Mouse (Mus musculus) heart, postnatal 0 days (tissue): ENCODE measurements around the gene Slc7a15. TPM values are rescaled to one million over a fixed set of nuclear protein-coding genes. Genes with fewer than 3 reads are reported as not detected.

ENCODE experiments used
- ATAC-seq: fragments of 200-750 bp; cut with Nextera tagmentation; 2 replicates; pipeline ENCODE4 v1.8.0; 2017; ENCODE audit warnings: low read depth, moderate number of reproducible peaks, moderate library complexity; ENCODE audit not compliant: insufficient read depth
- DNase-seq: peaks from one replicate; pipeline ENCODE4 v3.0.0-alpha.2; 2016; ENCODE audit warnings: low spot score
- H3K27ac ChIP-seq: fragments of 300-500 bp; sonication (generic); 2 replicates; pipeline ENCODE4 v1.5.1; 2014; ENCODE audit warnings: low read depth, mild to moderate bottlenecking
- H3K27me3 ChIP-seq: fragments of 300-500 bp; sonication (generic); 2 replicates; pipeline ENCODE4 v1.6.1; 2014; ENCODE audit warnings: low read length, mixed read lengths; ENCODE audit not compliant: control insufficient read depth, insufficient read depth
- H3K36me3 ChIP-seq: fragments of 300-500 bp; sonication (generic); replicated peaks from 2 replicates; pipeline ENCODE4 v1.6.1; 2014; ENCODE audit warnings: low read length, mixed read lengths; ENCODE audit not compliant: control insufficient read depth, insufficient read depth
- H3K4me1 ChIP-seq: fragments of 300-500 bp; sonication (generic); 2 replicates; pipeline ENCODE4 v1.6.1; 2014; ENCODE audit warnings: antibody characterized with exemption; ENCODE audit not compliant: control insufficient read depth, insufficient read depth
- H3K4me2 ChIP-seq: fragments of 300-500 bp; sonication (generic); 2 replicates; pipeline ENCODE4 v1.6.1; 2014; ENCODE audit warnings: low read depth, mild to moderate bottlenecking, low read length, moderate library complexity
- H3K4me3 ChIP-seq: fragments of 300-500 bp; sonication (generic); 2 replicates; pipeline ENCODE4 v1.5.1; 2014; ENCODE audit warnings: low read depth, low read length
- H3K9ac ChIP-seq: fragments of 300-500 bp; sonication (generic); replicated peaks from 2 replicates; pipeline ENCODE4 v1.6.1; 2014; ENCODE audit warnings: low read depth, low read length, mixed read lengths
- H3K9me3 ChIP-seq: fragments of 300-500 bp; sonication (generic); replicated peaks from 2 replicates; pipeline ENCODE4 v1.6.1; 2016; ENCODE audit warnings: low read length; ENCODE audit not compliant: control insufficient read depth
- CTCF ChIP-seq: IDR thresholded peaks from 2 replicates; pipeline ENCODE4 v1.5.1; 2016; ENCODE audit warnings: antibody characterized with exemption, control low read depth, low read depth
- EP300 ChIP-seq: IDR thresholded peaks from 2 replicates; pipeline ENCODE4 v1.6.1; 2016; ENCODE audit warnings: antibody characterized with exemption, low read depth
- WGBS: fragments of 180-500 bp; shearing (Covaris S2); extraction: QIAGEN DNeasy Blood & Tissue Kit; methylation state at CpG from one replicate; pipeline ENCODE4 v1.1.7; 2014; 5-methylcytosine and 5-hydroxymethylcytosine counted together
- polyA plus RNA-seq: library from polyadenylated mRNA; unstranded; fragments of >200 nt; fragmentation: Nextera tagmentation; extraction: Ambion mirVana; gene quantifications from 2 replicates; pipeline ENCODE4 v1.2.1, GENCODE M21; 2015
- total RNA-seq: library from RNA; depleted of rRNA; stranded (reverse); fragments of >200 nt; gene quantifications from 2 replicates; pipeline ENCODE4 v1.2.3, GENCODE M21; 2014; ENCODE audit warnings: low replicate concordance

Gene Slc7a15
- total and polyA plus RNA-seq, 2 experiments from 2014 or later, result 0.05 TPM; not detected in 1

DNA sequence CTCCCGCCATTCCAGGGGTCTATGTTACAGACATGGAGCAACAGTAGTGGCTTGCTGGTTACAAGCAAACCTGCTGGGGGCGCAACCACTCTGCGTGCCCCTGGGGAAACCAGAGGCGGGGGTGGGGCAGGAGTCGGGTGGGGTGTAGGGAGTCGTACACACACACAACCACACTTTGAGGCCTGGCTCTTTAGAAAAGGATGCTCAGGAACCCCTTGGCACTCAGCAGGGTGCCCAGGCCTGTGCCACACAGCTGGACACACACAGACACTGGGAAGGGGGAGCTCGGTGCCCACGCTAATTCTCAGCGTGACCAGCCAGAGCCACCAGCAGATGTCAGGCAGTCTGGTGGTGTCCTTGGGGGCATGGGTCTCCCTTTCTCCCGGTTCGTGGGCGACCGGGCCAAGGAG, 100.3 kb downstream of the Slc7a15 start:
- no peak for DNase-seq
- WGBS, result under 1% methylated on average over 12 of the region's 13 CpGs
- no peaks in the 10 kb centered on the region for H3K36me3 ChIP-seq
- no peak for ATAC-seq
- no peaks in the 10 kb centered on the region for H3K9me3 ChIP-seq
- TF ChIP-seq EP300, result no peak
- peak; percentile 19 for TF ChIP-seq CTCF
- peaks cover 17% of the 10 kb centered on the region; the same call in 1 of the 2 replicates for H3K4me1 ChIP-seq
- peak overlapping the region; percentile 90 for H3K4me2 ChIP-seq
- peak overlapping the region; percentile 97 for H3K9ac ChIP-seq
- H3K27ac ChIP-seq, result peak overlapping the region; percentile 100
- no peaks in the 10 kb centered on the region for H3K27me3 ChIP-seq
- H3K4me3 ChIP-seq, result peak overlapping the region; percentile 83

DNA sequence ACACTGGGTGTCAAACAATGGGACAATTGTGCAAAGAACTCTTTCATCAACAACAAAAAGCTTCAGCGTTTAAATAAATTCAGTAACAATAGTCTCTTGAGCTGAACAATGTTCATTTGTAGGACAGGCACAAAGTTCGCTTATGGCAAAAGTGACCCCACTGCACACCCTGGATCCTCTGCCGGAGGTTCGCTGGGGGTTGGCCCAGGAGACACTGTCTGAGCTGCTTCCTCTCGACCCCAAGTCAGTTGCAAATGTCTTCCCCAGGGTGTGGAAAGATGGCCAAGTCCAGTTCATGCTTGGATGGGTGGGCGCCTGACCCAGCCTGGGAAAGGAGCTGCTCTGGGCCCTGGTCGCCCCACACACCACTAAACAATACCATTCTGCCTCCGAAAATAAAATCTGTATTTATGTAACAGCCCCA, 100.7 kb downstream of the Slc7a15 start:
- H3K4me2 ChIP-seq, result peak overlapping the region; percentile 90
- peak overlapping the region; percentile 100 for H3K27ac ChIP-seq
- WGBS, result 9% methylated on average over 8 of the region's 8 CpGs
- no peaks in the 10 kb centered on the region for H3K9me3 ChIP-seq
- H3K4me3 ChIP-seq, result peak overlapping the region; percentile 83
- H3K27me3 ChIP-seq, result no peaks in the 10 kb centered on the region
- no peak for DNase-seq
- peaks cover 17% of the 10 kb centered on the region; the same call in 1 of the 2 replicates for H3K4me1 ChIP-seq
- H3K9ac ChIP-seq, result peak overlapping the region; percentile 97
- ATAC-seq, result no peak
- TF ChIP-seq EP300 (no peak), CTCF (no peak)
- no peaks in the 10 kb centered on the region for H3K36me3 ChIP-seq

DNA sequence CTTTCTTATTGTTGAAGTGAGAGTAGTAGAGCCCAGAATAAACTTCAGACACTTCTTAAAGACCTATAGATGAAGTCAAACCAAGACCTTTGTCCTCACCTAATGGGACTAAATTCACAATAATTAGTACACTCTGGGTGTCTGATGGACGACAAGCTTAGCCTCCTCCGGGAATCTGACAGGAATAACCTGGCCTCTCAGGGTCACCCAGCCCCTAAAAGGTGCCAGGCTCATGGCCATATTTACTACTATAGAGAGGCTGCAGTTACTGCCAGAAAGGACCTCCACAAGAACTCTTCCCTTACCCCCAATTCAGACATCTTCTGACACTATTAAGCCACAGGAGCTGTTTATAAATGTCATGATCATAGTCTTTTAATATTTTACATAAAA, 101.6 kb downstream of the Slc7a15 start:
- 20% methylated on average over 2 of the region's 2 CpGs for WGBS
- Histone ChIP-seq H3K4me2 (peak overlapping the region; percentile 90), H3K27me3 (no peaks in the 10 kb centered on the region), H3K9me3 (no peaks in the 10 kb centered on the region), H3K4me1 (peaks cover 17% of the 10 kb centered on the region; the same call in 1 of the 2 replicates), H3K27ac (peak overlapping the region; percentile 100), H3K4me3 (peak overlapping the region; percentile 83), H3K36me3 (no peaks in the 10 kb centered on the region), H3K9ac (peak overlapping the region; percentile 97)
- no peak for DNase-seq
- TF ChIP-seq CTCF, result no peak
- TF ChIP-seq EP300, result no peak
- no peak for ATAC-seq

DNA sequence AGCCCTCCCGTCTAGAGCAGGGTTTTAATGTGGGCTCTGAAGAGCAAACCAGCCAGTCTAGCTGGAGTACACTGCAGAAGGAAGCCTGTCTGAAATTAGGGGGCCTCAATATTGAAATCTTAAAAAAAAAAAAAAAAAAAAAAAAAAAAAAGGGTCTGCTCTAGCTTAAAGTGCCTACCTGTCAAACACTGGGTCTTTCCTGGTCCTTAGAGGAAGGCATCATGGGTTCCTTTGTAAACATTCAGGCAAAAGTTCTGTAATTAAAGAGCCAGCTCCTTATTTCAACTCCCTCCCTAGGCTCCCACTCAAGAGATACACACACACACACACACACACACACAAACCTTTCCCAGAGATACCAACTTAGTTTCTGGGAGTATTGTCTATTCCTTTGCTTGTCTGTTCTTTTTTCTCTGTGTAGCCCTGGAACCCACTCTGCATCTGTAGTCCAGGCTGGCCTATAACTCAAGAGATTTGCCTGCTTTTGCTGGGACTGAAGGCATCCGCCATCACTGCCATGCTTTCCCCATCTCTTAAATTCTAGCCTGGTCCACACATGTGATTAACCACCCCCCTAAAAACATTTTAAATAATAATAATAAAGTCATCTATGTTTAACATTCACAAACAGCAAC, 102.1 kb downstream of the Slc7a15 start:
- no peak for DNase-seq
- 43% methylated on average over 2 of the region's 2 CpGs for WGBS

DNA sequence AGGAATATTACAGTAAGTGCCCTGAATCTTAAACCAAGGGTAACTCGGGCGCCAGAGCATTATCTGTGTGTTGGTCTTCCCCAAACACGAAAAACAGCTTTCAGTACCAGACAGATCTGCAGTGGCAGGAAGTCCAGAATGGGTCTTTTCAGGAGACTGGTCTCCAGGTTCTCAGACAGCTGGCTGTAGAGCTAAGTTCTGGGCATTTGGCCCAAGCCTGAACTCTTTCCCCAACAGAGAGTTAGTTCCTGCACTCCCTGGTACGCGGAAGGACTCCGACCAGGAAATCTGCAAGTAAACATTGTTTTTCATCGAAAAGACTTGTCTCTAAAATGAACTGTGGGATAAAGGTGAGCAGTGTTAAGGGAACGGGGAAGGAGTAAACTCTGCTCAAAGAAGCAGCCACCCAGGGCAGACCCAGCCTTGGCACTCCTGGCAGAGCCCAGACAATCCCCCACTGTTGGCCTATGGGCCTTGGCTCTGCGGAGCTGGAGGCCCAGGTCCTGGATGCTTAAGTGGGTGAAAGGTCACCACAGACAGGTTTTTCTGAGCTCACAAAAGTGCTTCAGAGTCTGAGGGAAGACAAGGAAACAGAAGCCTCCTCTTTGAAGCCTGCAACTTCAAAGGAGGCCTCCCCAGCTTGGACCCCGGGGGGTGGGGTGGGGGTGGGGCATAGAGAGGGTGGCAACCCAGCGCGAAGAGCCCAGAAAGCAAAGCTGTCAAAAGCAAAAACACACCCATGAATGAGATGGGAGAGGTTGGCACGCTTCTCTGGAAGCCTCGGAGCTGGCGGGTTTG, 102.8 kb downstream of the Slc7a15 start:
- Histone ChIP-seq H3K4me2 (peak overlapping the region; percentile 90), H3K4me3 (peak overlapping the region; percentile 83), H3K4me1 (peaks cover 14% of the 10 kb centered on the region; the same call in 1 of the 2 replicates), H3K9ac (peak overlapping the region; percentile 10; the same call in 1 of the 2 replicates), H3K9me3 (no peaks in the 10 kb centered on the region), H3K27me3 (no peaks in the 10 kb centered on the region), H3K27ac (peak overlapping the region; percentile 85), H3K36me3 (no peaks in the 10 kb centered on the region)
- 19% methylated on average over 15 of the region's 15 CpGs for WGBS
- TF ChIP-seq EP300, result no peak
- TF ChIP-seq CTCF, result no peak
- ATAC-seq (no peak), DNase-seq (no peak)

More for the DNA sequence above, 102.1 kb downstream of the Slc7a15 start:
- Histone ChIP-seq H3K27ac (peak overlapping the region; percentile 100), H3K36me3 (no peaks in the 10 kb centered on the region), H3K4me2 (peak overlapping the region; percentile 90), H3K4me1 (peaks cover 17% of the 10 kb centered on the region; the same call in 1 of the 2 replicates), H3K4me3 (peak overlapping the region; percentile 83), H3K9ac (peak overlapping the region; percentile 97; the same call in 1 of the 2 replicates), H3K27me3 (no peaks in the 10 kb centered on the region), H3K9me3 (no peaks in the 10 kb centered on the region)
- ATAC-seq, result no peak
- no peak for TF ChIP-seq CTCF
- no peak for TF ChIP-seq EP300
